Mouse (Mus musculus) ZHBTc4 (cell line): ENCODE results near the gene Fibp.
A peak's percentile ranks its signal among the peaks of the same experiment; 100 is the strongest.

ENCODE experiments used
- DNase-seq: peaks from one replicate; pipeline ENCODE4 v3.0.0-alpha.2; 2011; ENCODE audit warnings: low read depth, low spot score

Fibp gene

GRCm38 (mm10) chr19:5463791-5464562 lies 3.6 kb downstream of the Fibp start:
- DNase-seq, result peak; percentile 92

DNA sequence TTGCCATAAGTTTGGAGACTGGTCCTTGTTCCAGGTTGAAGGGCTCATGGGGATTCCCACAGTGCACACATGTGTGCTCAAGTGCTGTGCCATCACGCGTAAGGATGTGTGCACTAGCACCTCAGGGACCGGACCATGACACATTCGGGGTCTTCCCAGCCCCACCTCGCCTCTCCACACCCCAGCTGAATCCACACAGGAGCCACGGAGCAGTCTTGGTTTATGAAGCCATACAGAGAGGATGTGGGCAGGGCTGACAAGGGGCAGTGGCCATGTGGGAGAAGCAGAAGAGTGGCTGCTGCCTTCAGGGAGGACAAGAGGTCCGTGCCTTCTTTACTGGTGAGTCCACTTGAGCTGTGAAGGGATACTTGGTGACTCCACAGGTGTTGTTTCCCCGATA lies 4.6 kb downstream of the Fibp start:
- no peak for DNase-seq

- DNase-seq, result no peak
Observed at GRCm38 (mm10) chr19:5466916-5467500, 6.6 kb downstream of the Fibp start.

DNA sequence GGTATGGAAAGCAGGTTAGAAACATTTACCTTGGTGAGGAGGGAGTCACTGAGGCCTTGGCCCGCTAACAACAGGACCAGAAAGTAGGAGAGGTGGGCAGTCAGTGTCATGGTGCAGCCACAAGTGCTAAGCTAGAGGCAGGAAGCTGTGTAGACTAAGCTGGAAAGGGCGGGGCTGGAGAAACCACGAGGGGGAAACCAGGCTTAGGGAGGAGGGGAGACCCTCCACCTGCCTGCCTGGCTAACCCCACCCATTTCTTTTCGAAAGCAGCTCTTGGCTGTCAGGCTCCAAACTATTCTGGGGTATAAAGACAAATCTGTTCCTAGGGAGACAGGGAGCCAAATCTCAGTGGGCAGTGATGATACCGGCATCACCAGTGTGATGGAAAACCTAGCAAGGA lies 8.0 kb downstream of the Fibp start, which contains the start of gene Ctsw:
Gene Ctsw (minus strand): TSS at position 134 of the 400 bp plus-strand sequence.
- peak; percentile 64 for DNase-seq

DNA sequence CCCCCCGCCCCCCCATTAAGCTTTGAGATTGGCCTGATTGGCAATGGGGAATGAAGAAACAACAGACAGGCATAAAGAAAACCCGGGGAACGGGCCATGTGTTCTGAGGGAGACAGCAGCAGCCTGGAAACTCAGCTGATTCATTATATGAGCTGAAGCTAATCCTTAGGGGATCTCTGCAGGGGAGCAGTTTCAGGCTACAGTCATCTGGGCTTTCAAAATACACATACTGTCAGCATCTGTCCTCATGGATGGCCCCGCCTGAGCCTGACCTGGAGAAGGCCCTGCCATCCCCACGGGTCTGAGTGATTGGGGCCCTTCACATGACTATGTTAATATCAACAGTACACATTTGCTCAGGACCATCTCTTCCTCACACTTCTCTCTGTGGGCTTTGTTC lies 11.4 kb downstream of the Fibp start:
- DNase-seq, result no peak

DNA sequence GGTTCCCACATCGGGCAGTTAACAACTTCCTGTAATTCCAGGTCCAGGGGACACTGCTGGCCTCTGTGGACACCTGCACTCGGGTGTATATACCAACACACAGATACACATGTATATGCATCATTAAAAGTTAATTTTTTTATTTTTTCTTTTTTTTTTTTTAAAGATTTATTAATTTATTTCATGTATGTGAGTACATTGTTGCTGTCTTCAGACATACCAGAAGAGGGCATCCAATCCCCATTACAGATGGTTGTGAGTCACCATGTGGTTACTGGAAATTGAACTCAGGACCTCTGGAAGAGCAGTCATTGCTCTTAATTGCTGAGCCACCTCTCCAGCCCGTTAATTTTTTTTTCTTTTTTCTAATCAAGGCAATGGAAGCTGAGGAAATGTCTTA lies 12.4 kb downstream of the Fibp start:
- DNase-seq, result no peak

GRCm38 (mm10) chr19:5473720-5474119 lies 13.3 kb downstream of the Fibp start, which contains the start of gene Efemp2:
Efemp2 (plus strand) TSS chr19:5473954.
- DNase-seq, result peak; percentile 91

DNA sequence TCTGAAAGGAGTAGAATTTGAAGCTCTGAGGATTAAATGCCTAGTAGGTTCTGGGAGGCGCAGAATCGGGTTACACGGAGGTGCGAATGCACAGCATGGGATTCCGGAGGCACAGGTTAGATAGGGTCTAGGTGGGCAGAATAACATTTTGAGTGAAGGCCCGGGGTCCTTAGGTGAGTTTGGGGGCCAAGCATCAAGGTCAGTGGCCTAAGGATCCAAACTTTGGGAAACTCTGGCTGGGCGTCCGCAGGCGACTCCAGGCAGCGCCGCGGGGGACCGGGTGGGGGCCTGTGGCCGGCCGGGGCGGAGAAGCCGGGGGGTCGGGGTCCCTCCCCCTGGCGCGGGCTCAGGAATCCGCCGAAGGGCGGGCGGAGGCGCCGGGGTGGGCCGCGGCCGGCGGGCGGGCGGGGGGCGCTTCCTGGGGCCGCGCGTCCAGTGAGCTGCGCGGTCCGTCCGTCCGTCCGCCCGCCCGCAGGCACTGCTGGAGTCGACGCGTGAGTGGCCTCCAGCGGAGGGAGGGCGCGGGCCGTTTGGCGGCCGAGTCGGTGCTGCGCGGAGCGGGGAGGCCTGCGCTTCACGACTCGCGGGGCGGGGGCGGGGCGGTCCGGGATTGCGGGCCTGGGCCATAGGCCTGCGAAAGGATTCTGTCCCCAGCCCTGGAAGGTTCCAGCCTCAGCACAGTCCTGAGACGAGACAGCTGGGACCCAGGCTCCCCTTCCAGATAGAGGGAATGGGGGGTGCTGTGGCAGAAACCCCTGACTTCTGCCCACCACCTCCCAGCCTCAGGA lies 14.1 kb downstream of the Fibp start:
- peak; percentile 49 for DNase-seq

DNA sequence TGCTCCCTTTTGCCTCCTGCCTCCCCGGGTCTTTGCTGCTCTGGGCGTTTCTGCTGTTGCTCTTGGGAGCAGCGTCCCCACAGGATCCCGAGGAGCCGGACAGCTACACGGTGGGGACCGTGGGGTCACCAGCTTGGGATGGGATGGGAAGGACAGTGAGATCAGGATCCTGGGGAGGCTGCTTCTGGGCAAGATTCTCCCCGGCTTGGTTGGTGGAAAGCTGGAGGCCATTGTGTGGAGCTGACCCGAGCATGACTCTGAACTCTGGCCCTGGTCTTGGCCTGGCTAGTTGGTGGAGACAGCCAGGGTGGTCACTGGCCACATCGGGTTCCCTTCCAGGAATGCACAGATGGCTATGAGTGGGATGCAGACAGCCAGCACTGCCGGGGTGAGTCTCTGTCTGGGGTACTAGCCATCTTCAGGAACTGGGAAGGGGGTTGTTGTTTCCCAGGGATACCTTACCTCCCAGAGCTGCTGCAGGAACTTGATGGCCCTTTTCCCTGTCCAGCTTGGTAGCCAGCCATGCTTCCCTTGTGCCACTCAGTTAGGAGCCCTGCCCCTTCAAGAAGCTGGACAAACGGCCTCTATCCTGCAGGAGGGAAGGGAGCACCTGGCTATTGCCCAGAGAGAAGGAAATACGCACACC lies 14.8 kb downstream of the Fibp start:
- no peak for DNase-seq

DNA sequence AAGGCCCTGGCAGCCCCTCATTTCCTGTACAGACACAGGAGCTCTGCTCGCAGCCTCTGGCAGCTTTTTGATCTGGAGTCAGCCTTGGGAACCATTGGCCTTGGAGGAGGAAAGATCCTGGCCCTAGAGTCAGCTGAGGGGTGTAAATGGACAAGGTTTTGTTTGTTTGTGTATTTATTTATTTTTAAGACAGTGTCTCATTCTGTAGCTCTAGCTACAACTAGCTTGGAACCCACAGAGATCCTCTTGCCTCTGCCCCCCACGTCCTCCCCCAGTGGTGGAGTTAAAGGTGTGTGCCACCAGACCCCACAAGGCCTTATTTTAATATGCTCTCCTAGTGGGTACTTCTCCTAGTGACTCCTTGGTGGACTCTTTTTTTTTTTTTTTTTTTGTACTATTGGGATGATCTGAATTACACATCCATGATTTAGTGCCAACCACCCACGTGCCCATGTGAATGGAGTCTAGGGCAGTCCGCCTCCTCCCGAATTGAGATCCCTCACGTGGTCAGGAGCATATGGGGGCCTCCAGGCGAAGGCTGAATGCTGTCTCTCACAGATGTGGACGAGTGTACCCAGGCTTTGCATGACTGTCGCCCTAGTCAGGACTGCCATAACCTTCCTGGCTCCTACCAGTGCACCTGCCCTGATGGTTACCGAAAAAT lies 16.7 kb downstream of the Fibp start:
- DNase-seq, result no peak

DNA sequence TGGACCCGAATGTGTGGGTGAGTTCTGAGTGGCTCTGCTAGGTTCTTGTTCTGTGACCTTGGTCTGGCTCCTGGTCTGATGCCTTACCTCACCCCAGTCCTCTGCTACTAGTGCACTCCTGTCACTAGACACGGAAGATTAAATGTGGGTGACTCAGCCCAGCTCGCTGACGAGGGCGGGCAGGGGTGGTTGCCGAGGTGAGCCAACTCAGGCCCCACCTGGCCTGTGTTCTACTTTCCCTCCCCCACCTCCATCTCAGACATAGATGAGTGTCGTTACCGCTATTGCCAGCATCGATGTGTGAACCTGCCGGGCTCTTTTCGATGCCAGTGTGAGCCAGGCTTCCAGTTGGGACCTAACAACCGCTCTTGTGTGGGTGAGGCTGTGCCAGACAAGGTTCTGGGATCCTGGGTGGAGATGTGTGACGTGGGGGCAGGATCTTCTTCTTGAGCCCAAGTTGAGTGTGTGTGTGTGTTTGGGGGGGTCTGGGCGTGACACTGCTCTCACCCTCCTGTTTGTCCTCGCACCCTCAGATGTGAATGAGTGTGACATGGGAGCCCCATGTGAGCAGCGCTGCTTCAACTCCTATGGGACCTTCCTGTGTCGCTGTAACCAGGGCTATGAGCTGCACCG lies 17.4 kb downstream of the Fibp start:
- no peak for DNase-seq

- DNase-seq, result no peak
Observed at GRCm38 (mm10) chr19:5480016-5480415, 19.6 kb downstream of the Fibp start.

DNA sequence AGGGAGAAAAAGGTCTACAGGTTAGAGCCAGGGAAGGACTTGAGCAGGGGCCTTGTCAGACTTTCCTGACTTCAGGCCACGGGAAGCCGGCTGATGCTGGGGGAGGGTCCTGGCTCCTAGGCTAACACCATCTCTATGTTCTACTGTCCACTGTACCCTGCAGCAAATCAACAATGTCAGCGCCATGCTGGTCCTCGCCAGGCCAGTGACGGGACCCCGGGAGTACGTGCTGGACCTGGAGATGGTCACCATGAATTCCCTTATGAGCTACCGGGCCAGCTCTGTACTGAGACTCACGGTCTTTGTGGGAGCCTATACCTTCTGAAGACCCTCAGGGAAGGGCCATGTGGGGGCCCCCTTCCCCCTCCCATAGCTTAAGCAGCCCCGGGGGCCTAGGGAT lies 21.0 kb downstream of the Fibp start:
- no peak for DNase-seq

DNA sequence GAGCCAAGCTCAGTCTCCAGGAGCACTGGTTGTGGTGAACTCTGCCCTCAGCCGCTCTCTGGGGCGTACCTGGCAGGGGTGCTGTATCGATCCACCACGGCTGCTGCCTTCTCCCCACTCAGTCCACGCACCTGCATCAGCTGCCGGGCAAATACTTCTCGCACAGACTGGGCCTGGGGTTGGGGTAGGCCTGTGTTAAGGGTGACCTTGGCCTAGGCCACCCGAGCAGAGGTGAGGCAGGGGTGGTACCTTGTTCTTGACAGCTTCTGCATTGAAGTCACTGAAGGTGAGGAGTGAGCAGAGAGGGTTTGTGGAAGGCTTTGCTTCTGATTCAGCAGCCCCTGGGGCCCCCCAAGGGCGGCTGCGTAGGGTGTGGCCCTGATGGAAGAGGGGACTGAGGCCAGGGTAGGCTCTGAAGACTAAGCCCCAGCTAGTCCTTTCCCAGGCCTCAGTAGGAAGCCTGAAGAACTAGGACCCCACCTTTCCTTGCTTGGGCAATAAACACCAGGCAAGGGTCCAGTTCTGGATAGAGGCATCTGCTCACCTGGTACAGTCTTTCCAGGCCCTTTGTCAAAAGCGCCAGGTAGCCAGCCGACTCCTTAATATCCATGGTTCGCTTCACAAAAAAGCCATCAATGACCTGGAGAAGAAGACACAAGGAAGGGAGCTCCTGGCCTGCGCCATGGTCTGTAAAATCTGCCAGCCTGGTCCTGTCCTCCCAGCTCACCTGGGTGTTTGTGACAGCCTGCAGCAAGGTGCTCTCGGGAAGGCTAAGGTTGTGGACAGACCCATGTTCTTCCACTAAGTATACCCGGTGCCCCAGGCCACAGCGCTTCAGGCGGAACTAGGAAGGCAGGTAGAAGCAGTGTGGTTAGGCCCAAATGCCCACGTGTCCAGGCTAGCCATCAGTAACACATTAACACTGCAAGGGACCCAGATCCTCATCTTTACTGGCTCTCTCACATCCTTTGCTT lies 23.3 kb downstream of the Fibp start:
- DNase-seq, result no peak

DNA sequence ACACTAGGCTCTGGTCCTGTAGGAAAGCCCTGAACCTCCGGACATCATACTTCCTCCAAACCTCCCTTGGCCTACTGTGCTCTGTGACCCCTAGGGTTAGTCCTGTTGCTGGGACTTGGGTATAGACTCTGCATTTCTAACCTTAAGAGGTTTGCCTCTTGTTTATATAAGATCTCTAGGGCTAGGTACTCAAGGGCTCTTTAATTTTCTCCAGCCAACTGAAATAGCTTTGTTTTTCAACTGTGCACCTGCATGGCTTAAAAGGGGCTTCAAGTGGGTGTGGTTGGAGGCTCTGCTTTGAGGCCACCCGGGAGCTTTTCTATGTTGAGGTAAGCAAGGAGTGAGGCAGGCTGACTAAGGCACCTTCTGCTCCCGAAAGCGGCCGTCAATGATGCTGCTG lies 24.1 kb downstream of the Fibp start:
- no peak for DNase-seq

DNA sequence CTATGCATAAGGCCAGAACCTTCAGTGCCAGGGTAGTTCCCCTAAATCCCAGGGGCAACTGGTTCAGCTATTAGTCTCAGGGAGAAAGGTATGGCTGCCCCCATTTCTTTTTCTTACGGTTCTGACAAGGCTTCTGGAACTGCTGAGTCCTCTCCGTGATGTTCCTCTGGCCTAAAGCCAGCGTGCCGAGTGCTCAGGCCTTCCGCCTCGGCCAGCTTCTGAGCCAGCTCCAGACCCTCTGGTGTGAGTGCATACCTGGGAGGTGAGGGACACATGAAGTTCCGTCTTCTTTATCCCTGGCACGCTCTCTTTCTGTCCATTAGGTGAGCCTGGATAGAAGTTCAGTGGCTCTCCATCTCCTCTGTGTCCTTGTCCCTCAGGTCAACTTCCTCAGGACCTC lies 25.0 kb downstream of the Fibp start:
- DNase-seq, result no peak

- DNase-seq, result no peak
Observed at GRCm38 (mm10) chr19:5485821-5486220, 25.4 kb downstream of the Fibp start.

- no peak for DNase-seq
Observed at GRCm38 (mm10) chr19:5486286-5486685, 25.9 kb downstream of the Fibp start.

DNA sequence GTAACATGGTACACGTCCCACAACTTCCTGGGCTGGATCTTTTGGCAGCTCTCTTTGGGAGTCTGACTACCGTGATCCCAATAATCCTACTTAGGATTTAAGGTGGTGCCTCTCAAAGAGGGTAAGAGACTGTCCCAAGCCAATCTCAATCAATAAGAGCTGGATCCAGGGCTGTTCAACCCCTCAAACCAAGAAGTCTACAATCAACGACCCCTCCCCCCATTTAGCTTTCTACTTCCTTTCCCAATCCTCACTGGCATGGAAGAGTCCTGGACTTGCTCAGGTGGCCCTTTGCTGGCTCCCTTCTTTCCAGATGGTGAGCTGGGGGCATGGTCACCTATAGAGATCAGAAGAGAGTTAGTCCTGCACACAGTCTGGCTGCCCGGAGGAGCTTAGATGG lies 26.4 kb downstream of the Fibp start:
- no peak for DNase-seq
